Mouse (Mus musculus): ENCODE data around the gene Hivep2. TPM values are rescaled to one million over a fixed set of nuclear protein-coding genes. Genes with fewer than 3 reads are reported as not detected.
A peak's percentile ranks its signal among the peaks of the same experiment; 100 is the strongest.

Gene Hivep2
- total RNA-seq (2021): 10 to 100 TPM; 53.4 to 64.4 TPM
- long read RNA-seq, experiment 1, full-length matches to known transcripts: 1 of 15 reads
- long read RNA-seq, experiment 1, partial matches to known transcripts: 8 of 15 reads
- long read RNA-seq, experiment 1, other reads (novel, unspliced or antisense): 6 of 15 reads
- long read RNA-seq, experiment 2, full-length matches to known transcripts: 3 of 10 reads
- long read RNA-seq, experiment 2, partial matches to known transcripts: 3 of 10 reads
- long read RNA-seq, experiment 2, other reads (novel, unspliced or antisense): 4 of 10 reads

DNA sequence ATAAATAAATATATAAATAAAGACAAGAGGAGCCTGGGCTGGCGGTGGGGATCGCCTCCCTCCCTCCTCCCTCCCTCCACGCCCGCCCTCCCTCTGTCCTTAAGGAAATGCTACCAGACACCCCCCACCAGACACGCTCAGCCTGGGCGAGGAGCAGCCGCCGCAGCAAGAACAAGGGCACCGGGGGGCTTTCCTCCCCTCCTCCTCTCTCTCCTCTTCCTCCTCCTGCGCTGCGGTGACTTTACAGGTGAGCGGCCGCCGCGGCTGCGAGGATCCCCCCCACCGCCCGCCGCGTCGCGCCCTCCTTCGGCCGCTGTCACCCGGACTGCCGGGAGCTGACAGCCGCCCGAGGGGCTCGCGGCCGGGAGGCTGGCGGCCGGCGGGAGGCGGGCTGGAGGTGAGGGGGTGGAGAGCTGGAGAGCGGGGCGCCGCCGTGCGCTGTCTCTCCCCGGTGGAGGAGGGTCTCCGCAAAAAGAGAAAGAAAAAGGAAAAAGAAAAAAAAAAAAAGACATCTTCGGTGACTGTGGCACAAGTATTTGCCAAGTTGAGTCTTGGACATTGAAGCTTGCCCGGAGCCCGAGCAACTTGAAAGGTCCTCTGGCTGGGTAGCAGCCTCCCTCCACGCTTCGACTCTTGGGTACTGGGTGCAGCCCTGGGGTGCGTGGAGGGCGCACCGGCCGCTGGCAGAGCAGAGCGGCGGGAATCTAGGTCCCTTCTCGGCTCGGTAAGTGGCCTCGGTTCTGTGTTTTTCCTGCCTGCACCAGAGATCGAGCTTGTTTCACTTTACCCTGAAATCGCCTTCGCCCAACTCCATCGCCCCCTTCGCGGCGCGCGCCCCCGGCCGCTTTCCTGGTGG, at the start of gene Hivep2:
TSS of gene Hivep2 (plus strand) at position 102 of the 856 bp plus-strand sequence.
- peak; percentile 72 for DNase-seq

DNA sequence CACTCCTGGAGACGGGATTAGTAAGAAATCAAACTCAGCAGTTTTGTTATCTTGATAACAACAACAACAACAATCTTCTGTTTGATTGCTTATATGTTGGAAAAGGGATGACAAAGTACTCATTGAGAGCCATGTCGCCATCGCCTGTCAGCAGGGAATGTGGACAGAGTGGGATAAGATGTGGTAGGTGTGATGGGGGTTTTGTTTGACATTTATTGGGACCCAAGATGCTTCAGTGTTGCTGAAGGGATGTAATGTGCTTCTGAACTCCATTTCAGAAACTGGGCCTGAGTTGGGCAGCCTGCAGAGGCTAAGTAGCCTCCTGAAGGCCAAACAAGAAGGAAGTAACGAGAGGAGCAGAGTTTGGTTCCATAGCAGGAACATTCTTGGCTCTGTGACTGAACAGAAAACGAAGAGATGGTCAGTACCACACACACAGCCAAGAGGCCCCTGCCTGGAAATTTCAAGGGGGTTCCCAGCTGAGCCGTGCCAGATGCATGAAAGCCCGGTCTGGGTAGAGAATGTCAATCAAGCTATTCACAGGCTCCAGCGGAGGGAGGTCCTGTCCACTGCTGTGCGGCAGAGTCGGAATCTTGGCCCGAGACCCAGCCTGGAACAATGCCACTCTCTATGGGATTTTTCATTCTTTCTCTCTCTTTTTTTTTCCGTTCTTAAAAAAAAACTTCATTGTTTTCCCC, 49.1 kb upstream of the Hivep2 start:
- DNase-seq: peak; percentile 67

DNA sequence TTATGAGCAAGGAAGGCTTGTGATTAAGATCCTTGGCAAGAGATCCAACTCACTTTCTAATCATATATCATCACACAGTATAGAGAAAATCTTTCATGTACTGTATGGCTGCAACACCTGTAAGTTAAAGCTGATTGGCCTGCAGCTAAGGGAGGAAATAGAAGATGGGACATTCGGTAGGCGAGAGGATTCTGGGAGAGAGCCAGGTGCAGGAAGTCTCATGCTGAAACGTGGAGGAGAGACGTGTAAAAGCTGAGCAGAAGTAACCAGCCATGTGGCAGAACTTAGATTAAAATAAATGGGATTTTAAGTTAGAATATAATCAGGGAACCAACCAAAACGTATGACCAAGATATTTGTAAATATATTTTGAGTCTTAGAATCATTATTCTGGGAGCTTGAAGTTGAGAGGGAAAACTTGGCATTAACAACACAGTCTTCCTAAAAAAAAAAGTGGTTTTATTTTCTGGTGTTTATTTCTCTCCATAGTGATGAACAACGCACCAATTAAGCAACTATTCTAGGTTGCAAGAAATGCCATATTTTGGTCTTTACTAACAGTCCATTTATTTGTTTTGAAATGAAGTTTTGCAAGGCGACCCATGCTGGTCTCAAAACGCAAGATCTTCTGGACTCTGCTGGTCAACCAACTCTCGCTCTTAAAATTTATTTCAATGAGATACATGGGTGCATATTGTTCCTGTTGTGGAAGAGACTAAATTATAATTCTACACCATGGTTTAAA, 44.1 kb upstream of the Hivep2 start:
- DNase-seq: no peak

DNA sequence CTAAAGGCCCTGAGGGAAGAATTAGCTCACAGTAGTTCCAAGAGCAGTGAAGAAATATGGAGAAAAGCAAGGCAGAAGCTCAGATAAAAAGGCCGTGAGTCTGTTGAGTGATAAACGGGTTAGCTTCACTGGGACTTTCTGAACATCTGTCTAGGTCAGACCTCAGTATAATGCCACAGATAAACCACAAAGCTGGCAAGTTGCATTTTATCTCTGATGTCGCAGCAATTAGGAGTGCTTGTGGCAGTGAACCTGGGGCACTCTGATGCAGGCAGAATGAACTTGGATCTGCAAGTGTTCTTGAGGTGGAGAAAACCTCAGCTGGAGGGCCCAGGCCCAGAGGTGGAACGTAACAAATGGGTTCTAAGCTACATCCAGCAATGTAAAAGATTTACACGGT, 36.6 kb upstream of the Hivep2 start:
- no peak for DNase-seq

DNA sequence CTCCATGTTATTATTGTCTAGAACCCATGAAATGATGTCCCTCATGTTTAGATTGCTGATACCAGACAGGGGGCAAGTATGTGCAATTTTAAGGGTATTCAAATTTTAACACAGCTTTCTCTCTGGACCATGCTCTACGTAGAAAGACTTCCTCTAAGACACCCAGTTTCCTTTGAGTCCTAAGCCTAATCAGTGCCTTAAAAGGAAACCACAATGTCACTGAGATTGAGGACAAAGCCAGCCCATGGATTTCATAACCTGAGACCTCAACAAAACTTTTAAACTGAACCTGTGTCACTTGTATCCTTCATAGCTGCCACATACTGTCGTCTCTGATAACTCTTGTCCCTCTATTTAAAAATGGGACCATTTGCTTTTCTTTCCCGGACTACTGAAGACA, 33.7 kb upstream of the Hivep2 start:
- no peak for DNase-seq

DNA sequence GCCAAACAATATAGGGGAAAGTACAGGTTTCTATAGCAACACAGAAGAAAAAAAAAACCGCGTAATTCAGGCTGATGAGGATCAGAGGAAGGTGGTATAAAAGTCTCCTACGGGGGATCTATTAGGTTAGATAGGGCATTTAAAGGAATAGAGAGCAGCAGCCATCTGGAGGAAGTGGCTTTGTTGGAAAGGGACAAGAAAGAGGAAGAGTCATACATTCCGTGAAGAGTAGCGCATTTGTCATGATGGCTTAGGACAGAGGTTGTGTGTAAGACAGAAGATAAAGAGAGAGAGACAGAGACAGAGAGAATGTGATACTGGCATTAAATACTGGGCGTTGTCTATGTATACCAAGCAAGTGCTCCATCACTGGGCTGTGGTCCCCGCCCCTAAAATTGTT, 32.6 kb upstream of the Hivep2 start:
- no peak for DNase-seq

DNA sequence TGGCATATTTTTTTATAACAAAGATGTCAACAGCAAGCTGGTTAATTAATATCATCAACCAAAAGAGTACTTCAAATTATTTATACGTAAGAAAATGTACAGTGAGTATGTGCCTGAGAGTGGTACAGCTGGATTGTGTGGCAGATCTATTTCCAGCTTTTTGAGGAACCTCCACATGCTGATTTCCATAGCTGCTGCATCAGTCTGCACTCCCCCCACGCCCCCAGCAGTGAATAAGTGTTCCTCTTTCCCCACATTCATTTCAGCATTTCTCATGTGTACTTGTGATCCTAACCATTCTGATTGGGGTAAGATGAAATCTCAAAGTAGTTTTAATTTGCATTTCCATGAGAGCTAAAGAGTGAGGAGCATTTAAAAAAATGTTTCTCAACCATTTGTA, 30.2 kb upstream of the Hivep2 start:
- DNase-seq: no peak

DNA sequence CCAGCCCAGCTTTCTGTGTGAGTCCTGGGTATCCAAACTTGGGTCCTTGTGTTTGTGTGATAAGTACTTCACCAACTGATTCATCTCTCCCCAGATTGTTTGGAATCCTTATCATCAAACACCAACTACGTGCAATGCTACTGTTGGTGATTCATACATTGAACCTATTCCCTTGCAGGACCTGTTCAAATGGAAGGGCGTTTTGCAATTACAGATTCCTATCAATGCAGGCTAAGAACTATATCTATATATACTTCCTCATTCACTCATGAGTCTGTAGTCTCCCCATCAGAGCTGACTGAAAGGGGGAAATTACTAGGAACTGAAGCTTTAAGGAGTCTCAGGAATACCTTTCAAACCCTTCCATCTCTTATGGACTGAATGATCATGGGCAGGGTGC, 24.5 kb upstream of the Hivep2 start:
- no peak for DNase-seq

DNA sequence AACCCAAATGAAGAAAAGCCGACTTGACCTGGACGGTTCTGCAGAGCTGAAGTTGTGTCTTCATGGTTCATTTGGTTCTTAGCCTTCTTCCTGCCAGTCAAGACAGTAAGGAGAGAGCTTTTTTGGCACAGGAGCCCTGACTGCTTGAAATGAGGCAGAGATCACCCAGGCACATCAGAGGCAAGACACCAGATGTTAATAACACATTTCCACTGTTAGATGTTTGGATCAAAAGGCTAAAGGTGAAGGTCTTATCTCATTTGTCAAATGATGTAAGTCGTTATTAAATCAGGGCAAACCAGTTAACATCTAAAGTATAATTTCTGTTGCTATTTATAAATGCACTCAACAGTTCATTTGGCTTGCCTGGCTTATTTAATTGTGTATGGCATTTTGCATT, 22.2 kb upstream of the Hivep2 start:
- DNase-seq: no peak

DNA sequence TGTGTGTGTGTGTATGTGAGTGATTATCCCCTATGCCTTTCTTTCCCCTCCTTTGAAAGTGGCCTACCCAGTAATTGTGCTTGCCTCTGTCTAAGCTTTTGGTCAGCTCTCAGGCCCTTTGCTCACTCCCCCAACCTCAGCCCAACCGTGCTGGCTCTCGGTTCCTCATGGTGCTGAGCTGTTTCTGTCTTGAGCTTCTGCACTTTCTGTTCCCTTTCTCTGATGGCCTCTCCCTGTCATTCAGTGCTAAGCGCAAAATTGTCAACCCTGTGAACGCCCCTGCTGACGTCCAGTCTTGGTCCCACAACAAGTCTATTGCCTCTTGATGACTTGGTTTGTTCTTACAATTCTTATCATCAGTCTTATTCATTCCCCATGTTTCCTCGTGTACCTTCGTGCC, 19.4 kb upstream of the Hivep2 start:
- no peak for DNase-seq

DNA sequence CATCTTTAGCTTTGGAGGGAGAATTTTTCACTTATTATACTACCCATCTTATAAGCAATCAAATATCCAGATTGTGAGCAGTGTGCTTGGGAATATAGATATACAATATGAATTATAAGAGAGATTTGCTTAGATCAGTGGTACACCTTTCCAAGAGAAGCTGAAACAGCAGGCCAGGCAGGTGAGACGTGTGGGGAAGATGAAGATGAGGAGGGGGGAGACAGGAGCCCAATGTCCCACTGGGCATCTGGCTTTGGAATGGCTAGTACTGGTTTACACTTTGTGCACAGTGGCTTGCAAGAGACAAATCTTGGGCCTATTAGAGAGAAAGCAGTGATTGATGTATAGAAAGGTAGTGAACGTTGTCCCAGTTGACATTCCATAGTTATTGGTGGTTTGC, 2.9 kb upstream of the Hivep2 start:
- no peak for DNase-seq

DNA sequence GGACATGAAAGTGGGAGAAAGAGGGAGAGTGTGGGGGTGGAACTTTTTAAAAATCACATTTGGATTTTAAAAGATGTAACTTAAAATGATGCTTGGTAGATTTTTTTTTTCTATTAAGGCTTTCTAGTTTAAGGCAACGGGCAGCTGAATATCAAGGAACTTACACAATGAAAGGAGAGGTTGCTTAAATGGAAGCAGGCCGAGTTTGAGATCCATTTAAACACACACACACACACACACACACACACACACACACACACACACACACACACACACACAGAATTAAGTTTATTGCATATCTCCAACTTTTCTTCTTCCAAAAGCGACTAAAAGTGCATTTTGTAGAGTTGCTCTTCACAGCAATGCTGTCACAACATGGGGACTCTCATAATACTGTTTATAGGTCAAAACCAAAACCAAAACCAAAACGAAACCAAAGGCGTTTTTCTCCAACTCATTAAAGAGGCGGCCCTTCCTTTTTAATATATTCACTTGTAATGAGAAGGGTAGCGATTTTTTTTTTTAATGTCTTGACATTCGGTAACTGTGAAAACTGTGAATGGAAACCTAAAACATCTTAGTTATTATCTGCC, 1.9 kb upstream of the Hivep2 start:
- no peak for DNase-seq

DNA sequence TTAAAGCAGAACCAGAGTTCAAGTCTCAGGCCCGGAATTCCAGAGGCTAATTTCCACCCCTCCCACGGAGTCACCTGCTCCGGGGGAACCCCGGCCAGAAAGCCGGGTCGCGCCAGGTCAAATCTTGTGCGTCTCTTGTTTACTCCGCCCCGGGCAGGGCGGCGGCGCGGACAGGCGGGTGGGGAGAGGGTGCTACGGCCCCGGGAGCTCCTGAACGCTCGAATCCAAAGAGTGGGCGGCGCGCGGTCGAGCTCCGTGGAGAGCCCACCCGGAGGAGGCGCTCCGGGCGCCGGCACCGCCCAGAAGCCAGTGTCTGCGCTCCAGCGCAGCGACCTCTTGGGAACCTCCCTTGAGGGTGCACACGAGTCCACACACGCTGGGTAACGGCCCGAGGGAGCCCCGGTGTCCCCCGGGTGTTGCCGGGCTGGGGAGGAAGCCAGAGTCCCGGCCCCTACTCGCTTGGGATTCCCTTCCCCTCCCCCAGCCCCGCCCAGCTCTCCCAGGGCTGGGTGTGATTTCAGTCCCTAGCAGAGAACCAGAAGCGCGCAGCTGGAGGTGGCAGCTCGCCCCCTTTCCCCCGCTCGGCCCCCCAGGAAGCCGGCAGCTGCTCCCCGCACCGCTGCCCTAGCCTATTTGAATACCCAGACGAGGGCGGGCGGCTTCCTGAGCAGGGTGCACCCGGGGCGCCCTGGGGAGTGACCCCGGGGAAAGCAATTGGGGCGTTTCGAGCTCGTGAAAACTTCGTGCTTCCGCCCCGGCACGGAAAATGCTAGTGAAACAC, 1.2 kb upstream of the Hivep2 start:
- peak; percentile 93 for DNase-seq

DNA sequence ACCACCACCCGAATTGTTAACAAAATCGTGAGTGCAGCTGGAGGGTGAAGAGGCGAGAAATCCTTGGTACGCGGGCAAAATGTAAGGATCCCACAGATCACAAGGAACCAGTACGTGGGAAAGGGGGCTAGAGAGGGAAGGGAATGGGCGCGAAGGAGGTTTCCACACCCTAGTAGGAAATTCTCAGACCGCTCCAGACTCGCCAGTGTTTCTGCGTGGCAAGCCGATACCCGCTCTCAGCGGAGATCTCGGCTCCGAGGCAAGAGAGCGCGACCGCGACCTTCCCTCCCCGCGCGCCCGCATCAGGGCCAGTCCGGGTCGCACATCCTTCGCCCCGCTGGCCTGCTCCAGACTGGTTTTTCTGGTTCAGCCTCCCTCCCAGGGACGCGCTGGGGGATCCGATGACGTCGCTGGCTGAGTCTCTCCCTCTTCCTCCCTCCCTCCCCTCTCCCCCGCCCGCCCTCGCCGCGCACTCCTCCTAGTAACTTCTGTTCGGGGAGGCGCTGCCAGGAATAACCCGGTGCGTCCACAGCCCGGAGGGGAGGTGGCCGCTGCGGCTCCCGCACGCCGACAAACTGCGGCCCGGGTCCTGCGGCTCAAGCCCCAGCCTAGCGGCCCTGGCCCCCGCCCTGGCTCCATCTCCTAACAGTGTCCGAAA, 430 bp upstream of the Hivep2 start:
- peak; percentile 90 for DNase-seq

DNA sequence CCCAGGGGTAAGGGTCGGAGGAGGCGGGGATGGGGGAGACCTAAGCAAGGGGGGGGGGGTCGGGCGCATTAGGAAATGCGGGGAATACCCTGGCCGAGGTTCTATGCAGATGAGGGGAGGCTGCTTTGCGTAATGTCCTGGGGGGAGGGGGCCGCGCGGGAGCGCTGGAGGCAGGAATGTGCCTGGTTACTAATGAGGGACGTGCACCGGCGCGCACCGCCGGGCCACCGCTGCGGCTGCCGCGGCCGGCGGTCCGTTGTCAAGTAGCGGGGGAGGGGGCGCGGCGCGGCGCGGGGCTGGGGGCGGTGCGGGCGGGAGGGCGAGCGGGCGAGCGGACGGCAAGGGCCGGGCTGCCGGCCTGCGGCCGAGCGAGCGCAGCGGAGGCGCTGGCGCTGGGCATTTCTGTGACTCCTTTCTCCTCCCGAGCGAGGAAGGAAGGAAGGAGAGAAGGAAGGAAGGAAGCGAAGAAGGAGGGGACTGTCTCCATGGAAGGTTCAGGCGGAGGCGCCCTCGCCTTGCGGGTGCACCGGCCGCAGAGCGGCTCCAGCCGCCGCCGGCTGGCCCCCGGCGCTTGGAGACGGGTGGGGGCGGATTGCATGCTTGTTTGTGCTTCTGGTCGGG, 1.1 kb downstream of the Hivep2 start:
- DNase-seq: peak; percentile 75

DNA sequence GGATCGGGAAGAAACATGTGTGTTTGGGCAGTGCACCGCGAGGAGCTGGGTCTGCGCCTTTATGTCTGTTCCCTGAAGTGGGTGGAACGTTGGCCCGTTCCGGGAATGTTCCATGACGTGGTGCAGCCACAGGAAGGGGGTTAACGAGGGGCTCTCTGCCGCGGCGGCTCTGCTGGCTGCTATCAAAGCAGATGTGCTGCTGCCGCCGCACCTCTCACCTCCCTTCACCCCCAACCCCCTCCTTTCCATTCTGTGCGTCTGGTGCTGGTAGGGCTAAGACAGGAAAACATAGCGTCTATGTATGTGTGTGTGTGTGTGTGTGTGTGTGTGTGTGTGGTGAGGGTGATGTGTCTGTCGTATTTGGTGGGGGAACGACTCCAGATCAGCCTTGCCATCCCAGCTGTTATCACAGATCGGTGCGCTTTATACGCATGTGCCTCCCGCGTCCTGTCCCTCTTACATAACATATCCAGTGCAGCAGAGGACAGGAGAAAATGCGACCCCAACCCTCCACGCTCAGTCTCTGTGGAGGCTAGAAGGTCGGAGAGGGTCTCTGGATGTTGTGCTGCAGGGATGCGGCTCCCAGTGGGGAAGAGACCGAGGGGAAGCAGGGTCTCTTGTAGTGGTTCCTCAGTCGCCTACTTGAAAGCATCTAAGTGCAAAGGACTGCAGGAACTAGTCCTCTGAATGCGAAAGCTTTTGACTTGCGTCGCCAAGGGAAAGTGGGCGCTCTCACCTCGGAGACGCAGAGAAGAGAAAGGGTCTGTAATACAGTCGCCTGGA, 1.8 kb downstream of the Hivep2 start:
- peak; percentile 85 for DNase-seq

DNA sequence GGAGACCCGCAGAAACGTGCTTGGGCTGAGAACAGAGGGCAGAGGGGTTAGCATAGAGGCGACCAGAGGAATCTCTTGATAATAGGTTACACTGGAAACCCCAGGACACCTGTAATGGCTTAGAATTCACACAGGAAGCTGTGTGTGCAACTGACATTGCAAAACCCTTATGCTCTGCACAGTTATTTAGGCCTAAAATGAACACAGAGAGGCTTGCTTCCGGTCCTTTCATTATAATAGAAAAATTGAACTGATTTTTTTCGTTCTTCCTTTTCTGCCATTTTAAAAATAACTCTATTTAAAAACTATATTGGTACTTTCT, 2.3 kb downstream of the Hivep2 start:
- no peak for DNase-seq

DNA sequence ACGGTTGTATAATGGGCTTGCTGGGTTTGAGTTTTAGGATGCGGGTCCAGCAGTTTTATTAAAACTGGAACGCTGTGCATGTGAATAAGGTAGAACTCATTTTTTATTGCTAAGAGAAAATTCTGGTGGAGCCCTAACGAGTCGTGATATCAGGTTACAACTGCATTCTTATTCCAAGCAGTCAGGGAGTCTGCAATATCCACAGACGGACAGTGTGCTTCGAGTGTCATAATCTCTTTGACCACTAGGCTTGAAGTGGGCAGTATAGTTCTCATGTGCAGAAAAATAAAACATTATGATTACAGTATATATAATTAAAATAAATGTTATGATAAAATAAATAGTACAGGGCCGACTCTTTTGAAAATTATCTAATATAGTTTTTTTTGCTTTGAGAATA, 3.1 kb downstream of the Hivep2 start:
- no peak for DNase-seq

DNA sequence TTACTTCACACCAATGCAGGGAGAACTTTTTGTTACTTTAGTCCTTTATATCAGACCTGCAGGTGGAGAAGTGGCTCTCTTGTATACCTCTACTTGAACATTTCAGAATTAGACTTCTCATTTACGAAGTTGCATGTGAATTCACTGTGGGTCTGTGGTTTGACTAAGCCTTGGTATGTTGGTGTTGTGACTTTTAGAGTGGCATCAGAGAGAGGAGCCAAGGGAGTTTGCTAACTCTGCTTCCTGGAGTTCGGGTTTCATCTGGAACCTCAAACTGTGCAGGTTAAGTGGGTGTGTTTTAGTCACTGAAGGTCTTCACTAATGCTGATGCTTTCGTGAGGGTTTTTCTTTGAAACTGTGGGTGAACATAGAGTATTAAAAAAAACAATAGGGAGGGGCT, 4.4 kb downstream of the Hivep2 start:
- no peak for DNase-seq

DNA sequence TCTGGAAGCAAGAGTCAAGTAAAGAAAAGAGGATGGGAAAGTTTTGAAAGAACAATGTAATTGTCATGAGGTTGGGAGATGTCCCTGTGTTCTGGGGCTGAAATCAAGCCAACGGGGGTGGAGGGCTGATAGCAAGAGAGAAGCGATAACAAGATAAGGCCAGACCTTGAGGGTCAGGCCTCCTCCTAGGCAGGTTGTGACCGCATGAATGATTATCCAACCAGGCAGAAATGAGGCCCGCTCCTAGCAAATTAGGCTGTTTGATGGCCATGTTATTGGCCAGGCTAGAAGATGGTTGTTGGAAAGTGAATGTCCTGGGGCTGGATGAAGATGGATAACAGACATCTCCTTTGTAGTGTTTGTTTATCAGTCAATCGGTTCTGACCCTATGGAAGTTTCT, 5.4 kb downstream of the Hivep2 start:
- no peak for DNase-seq
